Mouse (Mus musculus) myocyte (in vitro differentiated cells): ENCODE measurements around the gene Ccdc24. TPM values are rescaled to one million over a fixed set of nuclear protein-coding genes. Genes with fewer than 3 reads are reported as not detected.

Experiments
- H3K27me3 ChIP-seq: one replicate; pipeline ENCODE4 v1.6.1; 2011; ENCODE audit not compliant: control insufficient read depth, insufficient read depth, insufficient read length
- H3K36me3 ChIP-seq: one replicate; pipeline ENCODE4 v1.6.1; 2011; ENCODE audit not compliant: control insufficient read depth, insufficient read depth
- H3K4me2 ChIP-seq: one replicate; pipeline ENCODE4 v1.6.1; 2011; ENCODE audit warnings: low read depth, control low read depth
- H3K4me3 ChIP-seq: one replicate; pipeline ENCODE4 v1.5.1; 2011; ENCODE audit warnings: mild to moderate bottlenecking, control low read depth, moderate library complexity
- H3K79me2 ChIP-seq: one replicate; pipeline ENCODE4 v1.6.1; 2011; ENCODE audit not compliant: control insufficient read depth, insufficient read depth
- H3ac ChIP-seq: one replicate; pipeline ENCODE4 v1.6.1; 2011; ENCODE audit not compliant: control insufficient read depth, insufficient read length
- CEBPB ChIP-seq: IDR thresholded peaks from 2 replicates; pipeline ENCODE4 v1.6.1; 2011; ENCODE audit warnings: mild to moderate bottlenecking, moderate library complexity; ENCODE audit not compliant: poor library complexity, insufficient read depth, severe bottlenecking
- E2F4 ChIP-seq: IDR thresholded peaks from one replicate; pipeline ENCODE4 v1.6.1; 2011; ENCODE audit warnings: mild to moderate bottlenecking, control low read depth, moderate library complexity; ENCODE audit not compliant: insufficient read depth
- MAX ChIP-seq: IDR thresholded peaks from one replicate; pipeline ENCODE4 v1.6.1; 2011; ENCODE audit warnings: low read depth, mild to moderate bottlenecking, control low read depth
- MYOD1 ChIP-seq, 3 experiments: IDR thresholded peaks; one replicate each; pipeline ENCODE4 v1.6.1; 2011; ENCODE audit warnings: control low read depth in 2 of 3, low read depth in 2 of 3, mild to moderate bottlenecking in 2 of 3, moderate library complexity in 1 of 3; ENCODE audit not compliant: insufficient read length in 2 of 3, control insufficient read depth in 1 of 3
- MYOG ChIP-seq, 3 experiments: IDR thresholded peaks; one replicate each; pipeline ENCODE4 v1.6.1; 2011; ENCODE audit warnings: control low read depth in 2 of 3, low read depth in 2 of 3, mild to moderate bottlenecking in 2 of 3; ENCODE audit not compliant: insufficient read length in 2 of 3, control insufficient read depth in 1 of 3, insufficient read depth in 1 of 3
- POLR2A ChIP-seq: IDR thresholded peaks from one replicate; pipeline ENCODE4 v1.6.1; 2011; ENCODE audit warnings: low read depth, mild to moderate bottlenecking, control low read depth, moderate library complexity; ENCODE audit not compliant: insufficient read length
- POLR2AphosphoS2 ChIP-seq: IDR thresholded peaks from one replicate; pipeline ENCODE4 v1.6.1; 2011; ENCODE audit warnings: low read depth, control low read depth; ENCODE audit not compliant: insufficient read length
- REST ChIP-seq: IDR thresholded peaks from one replicate; pipeline ENCODE4 v1.6.1; 2011; ENCODE audit warnings: mild to moderate bottlenecking, control low read depth, moderate library complexity; ENCODE audit not compliant: insufficient read depth, insufficient read length
- SRF ChIP-seq: IDR thresholded peaks from one replicate; pipeline ENCODE4 v1.6.1; 2011; ENCODE audit warnings: low read depth; ENCODE audit not compliant: control insufficient read depth, insufficient read length
- TCF12 ChIP-seq: IDR thresholded peaks from one replicate; pipeline ENCODE4 v1.6.1; 2011; ENCODE audit warnings: mild to moderate bottlenecking, control low read depth; ENCODE audit not compliant: poor library complexity, insufficient read depth, severe bottlenecking
- TCF3 ChIP-seq: IDR thresholded peaks from one replicate; pipeline ENCODE4 v1.6.1; 2011; ENCODE audit warnings: low read depth, control low read depth; ENCODE audit not compliant: insufficient read length
- USF1 ChIP-seq: IDR thresholded peaks from one replicate; pipeline ENCODE4 v1.6.1; 2011; ENCODE audit warnings: low read depth, mild to moderate bottlenecking, control low read depth, moderate library complexity
- polyA plus RNA-seq: library from polyadenylated mRNA; unstranded; fragments of >200 nt; fragmentation: generic; extraction: Trizol; gene quantifications from one replicate; pipeline ENCODE4 v1.2.1, GENCODE M21; 2012; ENCODE audit warnings: missing spikeins

Gene Ccdc24
- polyA plus RNA-seq, 1 experiment = 1.8 TPM

DNA sequence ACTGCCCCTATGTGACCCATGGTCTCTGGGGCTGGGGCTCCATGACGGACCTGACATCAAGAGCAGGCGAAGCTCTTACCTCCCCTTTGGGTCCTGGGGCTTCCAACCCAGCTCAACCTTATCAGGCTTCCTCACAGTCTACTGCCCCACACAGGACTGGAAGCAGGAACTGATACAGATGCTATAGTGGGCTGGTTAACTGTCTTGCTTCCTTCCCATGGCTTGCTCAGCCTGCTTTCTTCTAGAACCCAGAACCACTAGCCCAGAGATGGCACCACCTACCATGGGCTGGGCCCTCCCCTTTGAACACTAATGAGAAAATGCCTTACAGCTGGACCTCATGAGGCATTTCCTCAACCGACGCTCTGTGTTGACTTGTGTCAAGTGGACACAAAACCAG, 45.0 kb upstream of the Ccdc24 start:
- no peak for TF ChIP-seq E2F4
- TF ChIP-seq POLR2AphosphoS2 = no peak
- TF ChIP-seq MYOD1 (IDR thresholded peaks at IDR 0.05; ENCODE audit: control insufficient read depth in 1 of 3, insufficient read length in 2 of 3, low read depth in 2 of 3) = no peak
- no peak for TF ChIP-seq POLR2A
- TF ChIP-seq MAX = no peak
- TF ChIP-seq SRF = no peak
- no peak for TF ChIP-seq TCF12
- no peak for TF ChIP-seq MYOG (IDR thresholded peaks at IDR 0.05; ENCODE audit: control insufficient read depth in 1 of 3, insufficient read depth in 1 of 3, insufficient read length in 2 of 3, low read depth in 2 of 3)
- no peak for TF ChIP-seq TCF3
- Histone ChIP-seq H3K36me3 (no peaks in the 10 kb centered on the region), H3ac (no peak overlapping the region), H3K4me3 (no peak overlapping the region), H3K4me2 (no peak overlapping the region), H3K27me3 (no peaks in the 10 kb centered on the region), H3K79me2 (peaks cover 22% of the 10 kb centered on the region)

GRCm38 (mm10) chr4:117916386-117916785, 44.0 kb upstream of the Ccdc24 start:
- H3K27me3 ChIP-seq = no peaks in the 10 kb centered on the region
- TF ChIP-seq MAX = no peak
- TF ChIP-seq SRF = no peak
- TF ChIP-seq TCF12 = no peak
- TF ChIP-seq MYOD1 (IDR thresholded peaks at IDR 0.05; ENCODE audit: control insufficient read depth in 1 of 3, insufficient read length in 2 of 3, low read depth in 2 of 3) = no peak
- no peak for TF ChIP-seq TCF3
- no peak for TF ChIP-seq POLR2A
- TF ChIP-seq CEBPB = no peak
- no peak for TF ChIP-seq POLR2AphosphoS2
- no peak for TF ChIP-seq USF1
- TF ChIP-seq REST = no peak
- no peak for TF ChIP-seq E2F4
- no peak for TF ChIP-seq MYOG (IDR thresholded peaks at IDR 0.05; ENCODE audit: control insufficient read depth in 1 of 3, insufficient read depth in 1 of 3, insufficient read length in 2 of 3, low read depth in 2 of 3)
- peak overlapping the region; percentile 95 for H3K4me3 ChIP-seq
- no peaks in the 10 kb centered on the region for H3K36me3 ChIP-seq
- H3ac ChIP-seq = no peak overlapping the region
- H3K4me2 ChIP-seq = no peak overlapping the region
- H3K79me2 ChIP-seq = peaks cover 32% of the 10 kb centered on the region

- H3K27me3 ChIP-seq = no peaks in the 10 kb centered on the region
- H3K4me2 ChIP-seq = peak overlapping the region; percentile 83
- no peaks in the 10 kb centered on the region for H3K36me3 ChIP-seq
- no peak for TF ChIP-seq MAX
- TF ChIP-seq TCF3 = no peak
- TF ChIP-seq MYOG (IDR thresholded peaks at IDR 0.05; ENCODE audit: control insufficient read depth in 1 of 3, insufficient read depth in 1 of 3, insufficient read length in 2 of 3, low read depth in 2 of 3) = no peak
- TF ChIP-seq MYOD1 (IDR thresholded peaks at IDR 0.05; ENCODE audit: control insufficient read depth in 1 of 3, insufficient read length in 2 of 3, low read depth in 2 of 3) = no peak
- no peak for TF ChIP-seq CEBPB
- no peak for TF ChIP-seq E2F4
- no peak for TF ChIP-seq TCF12
- TF ChIP-seq POLR2AphosphoS2 = no peak
- no peak for TF ChIP-seq REST
- TF ChIP-seq POLR2A = no peak
- TF ChIP-seq SRF = no peak
- TF ChIP-seq USF1 = no peak
- H3K4me3 ChIP-seq = peak overlapping the region; percentile 95
- H3K79me2 ChIP-seq = peaks cover 39% of the 10 kb centered on the region
- H3ac ChIP-seq = peak overlapping the region; percentile 11
Observed at GRCm38 (mm10) chr4:117915489-117916105, 43.2 kb upstream of the Ccdc24 start.

- no peaks in the 10 kb centered on the region for H3K27me3 ChIP-seq
- no peaks in the 10 kb centered on the region for H3K36me3 ChIP-seq
- H3ac ChIP-seq = peak within 1 kb of the TSS; percentile 11
- peak within 1 kb of the TSS; percentile 83 for H3K4me2 ChIP-seq
- H3K79me2 ChIP-seq = peaks cover 47% of the 10 kb centered on the region
- H3K4me3 ChIP-seq = peak within 1 kb of the TSS; percentile 95
- TF ChIP-seq MAX (peak; percentile 92), TCF12 (no peak), POLR2A (peak; percentile 94), REST (no peak), MYOG (IDR thresholded peaks at IDR 0.05; ENCODE audit: control insufficient read depth in 1 of 3, insufficient read depth in 1 of 3, insufficient read length in 2 of 3, low read depth in 2 of 3) (peak in 1 of 3 experiments; percentile 2), E2F4 (no peak), CEBPB (no peak), POLR2AphosphoS2 (peak; percentile 87), USF1 (peak; percentile 79), MYOD1 (IDR thresholded peaks at IDR 0.05; ENCODE audit: control insufficient read depth in 1 of 3, insufficient read length in 2 of 3, low read depth in 2 of 3) (no peak)
Observed at GRCm38 (mm10) chr4:117914591-117915442, 42.5 kb upstream of the Ccdc24 start, which contains the start of gene Ipo13. Gene Ipo13, minus strand, starts transcription at chr4:117914999.
